Mouse (Mus musculus) limb, embryonic 12.5 days (tissue): ENCODE results near the gene Pim3. TPM values are rescaled to one million over a fixed set of nuclear protein-coding genes. Genes with fewer than 3 reads are reported as not detected.
"Not testable (repeated sequence)": the region's sequence is repeated elsewhere in the genome, so short reads cannot be mapped to it uniquely, and the experiment has no call there.

Experiments used
- ATAC-seq: fragments of 200-750 bp; cut with Nextera tagmentation; 2 replicates; pipeline ENCODE4 v1.8.0; 2017; ENCODE audit warnings: low read depth, moderate TSS enrichment; ENCODE audit not compliant: insufficient number of reproducible peaks, insufficient read depth, low FRiP score, low TSS enrichment
- H3K27ac ChIP-seq: fragments of 300-500 bp; sonication (generic); 2 replicates; pipeline ENCODE4 v1.5.1; 2016; ENCODE audit warnings: mild to moderate bottlenecking, moderate library complexity
- H3K27me3 ChIP-seq: fragments of 300-500 bp; sonication (generic); 2 replicates; pipeline ENCODE4 v1.6.1; 2016; ENCODE audit warnings: mild to moderate bottlenecking, moderate library complexity
- H3K36me3 ChIP-seq: fragments of 300-500 bp; sonication (generic); 2 replicates; pipeline ENCODE4 v1.6.1; 2016; ENCODE audit warnings: mild to moderate bottlenecking, moderate library complexity
- H3K4me1 ChIP-seq: fragments of 300-500 bp; sonication (generic); replicated peaks from 2 replicates; pipeline ENCODE4 v1.6.1; 2016
- H3K4me2 ChIP-seq: fragments of 300-500 bp; sonication (generic); 2 replicates; pipeline ENCODE4 v1.6.1; 2016; ENCODE audit warnings: mild to moderate bottlenecking, moderate library complexity
- H3K4me3 ChIP-seq: fragments of 300-500 bp; sonication (generic); replicated peaks from 2 replicates; pipeline ENCODE4 v1.5.1; 2016; ENCODE audit warnings: mild to moderate bottlenecking
- H3K9ac ChIP-seq: fragments of 300-500 bp; sonication (generic); replicated peaks from 2 replicates; pipeline ENCODE4 v1.6.1; 2016; ENCODE audit warnings: mild to moderate bottlenecking, moderate library complexity
- H3K9me3 ChIP-seq: fragments of 300-500 bp; sonication (generic); 2 replicates; pipeline ENCODE4 v1.6.1; 2016; ENCODE audit warnings: mild to moderate bottlenecking, moderate library complexity
- WGBS: fragments of 180-500 bp; shearing (Covaris S2); methylation state at CpG from one replicate; pipeline ENCODE4 v1.1.7; 2016; 5-methylcytosine and 5-hydroxymethylcytosine counted together
- polyA plus RNA-seq: library from polyadenylated mRNA; unstranded; fragments of >200 nt; fragmentation: Nextera tagmentation; extraction: Ambion mirVana; gene quantifications from 2 replicates; pipeline ENCODE4 v1.2.1, GENCODE M21; 2016

Gene Pim3
- 53.9 and 55.3 TPM in 2 replicates for polyA plus RNA-seq

- H3K9ac ChIP-seq, result peak within 1 kb of the TSS; percentile 90
- ATAC-seq, result peak; percentile 83
- under 1% methylated on average over 104 of the region's 107 CpGs for WGBS
- peaks cover 30% of the 10 kb centered on the region for H3K36me3 ChIP-seq
- H3K27ac ChIP-seq, result peak within 1 kb of the TSS; percentile 95
- H3K4me1 ChIP-seq, result peaks cover 44% of the 10 kb centered on the region
- peak within 1 kb of the TSS; percentile 90 for H3K4me3 ChIP-seq
- peak within 1 kb of the TSS; percentile 98 for H3K4me2 ChIP-seq
- H3K27me3 ChIP-seq, result no peaks in the 10 kb centered on the region
- H3K9me3 ChIP-seq, result no peaks in the 10 kb centered on the region
Measured at GRCm38 (mm10) chr15:88861772-88862622, at the start of gene Pim3. Gene Pim3 (plus strand): TSS chr15:88862186.

DNA sequence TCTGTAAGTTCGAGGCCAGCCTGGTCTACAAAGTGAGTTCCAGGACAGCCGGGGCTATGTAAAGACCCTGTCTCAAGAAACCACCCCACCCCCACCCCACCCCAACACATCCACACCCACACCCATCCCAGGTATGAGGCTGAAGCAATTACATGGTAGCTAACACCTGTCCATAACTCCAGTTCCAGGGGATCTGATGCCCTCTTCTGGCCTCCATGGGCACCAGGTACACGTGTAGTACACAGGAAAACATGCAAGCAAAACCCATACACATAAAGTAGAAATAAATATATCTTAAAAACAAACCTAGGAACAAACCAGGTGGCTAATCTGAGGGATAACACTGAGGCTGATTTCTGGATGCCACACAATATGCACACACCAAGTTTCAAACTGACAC, 48.7 kb upstream of the Pim3 start:
- WGBS, result 86% methylated on average over 3 of the region's 3 CpGs
- H3K27me3 ChIP-seq, result no peaks in the 10 kb centered on the region
- H3K9me3 ChIP-seq, result no peaks in the 10 kb centered on the region
- H3K36me3 ChIP-seq, result peaks cover 76% of the 10 kb centered on the region
- ATAC-seq, result no peak
- no peak overlapping the region for H3K4me2 ChIP-seq
- H3K9ac ChIP-seq, result no peak overlapping the region
- H3K27ac ChIP-seq, result no peak overlapping the region
- no peak overlapping the region for H3K4me3 ChIP-seq
- peaks cover 2% of the 10 kb centered on the region; the same call in 1 of the 2 replicates for H3K4me1 ChIP-seq

DNA sequence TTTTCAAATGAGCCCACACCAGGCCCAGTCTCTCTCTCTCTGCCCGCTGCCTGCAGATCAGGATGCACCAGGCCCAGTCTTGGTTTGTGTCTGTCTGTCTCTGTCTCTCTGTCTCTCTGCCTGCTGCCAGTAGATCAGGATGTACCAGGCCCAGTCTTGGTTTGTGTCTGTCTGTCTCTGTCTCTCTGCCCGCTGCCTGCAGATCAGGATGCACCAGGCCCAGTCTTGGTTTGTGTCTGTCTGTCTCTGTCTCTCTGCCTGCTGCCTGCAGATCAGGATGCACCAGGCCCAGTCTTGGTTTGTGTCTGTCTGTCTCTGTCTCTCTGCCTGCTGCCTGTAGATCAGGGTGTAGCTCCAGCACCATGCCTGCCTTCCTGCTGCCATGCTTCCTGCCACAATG, 48.1 kb upstream of the Pim3 start:
- not testable (repeated sequence) for ATAC-seq, H3K4me2 ChIP-seq, H3K27me3 ChIP-seq, H3K4me1 ChIP-seq, H3K27ac ChIP-seq, H3K9ac ChIP-seq, H3K9me3 ChIP-seq, H3K4me3 ChIP-seq
- 97% methylated on average over 2 of the region's 2 CpGs for WGBS
- peaks cover 70% of the 10 kb centered on the region for H3K36me3 ChIP-seq

DNA sequence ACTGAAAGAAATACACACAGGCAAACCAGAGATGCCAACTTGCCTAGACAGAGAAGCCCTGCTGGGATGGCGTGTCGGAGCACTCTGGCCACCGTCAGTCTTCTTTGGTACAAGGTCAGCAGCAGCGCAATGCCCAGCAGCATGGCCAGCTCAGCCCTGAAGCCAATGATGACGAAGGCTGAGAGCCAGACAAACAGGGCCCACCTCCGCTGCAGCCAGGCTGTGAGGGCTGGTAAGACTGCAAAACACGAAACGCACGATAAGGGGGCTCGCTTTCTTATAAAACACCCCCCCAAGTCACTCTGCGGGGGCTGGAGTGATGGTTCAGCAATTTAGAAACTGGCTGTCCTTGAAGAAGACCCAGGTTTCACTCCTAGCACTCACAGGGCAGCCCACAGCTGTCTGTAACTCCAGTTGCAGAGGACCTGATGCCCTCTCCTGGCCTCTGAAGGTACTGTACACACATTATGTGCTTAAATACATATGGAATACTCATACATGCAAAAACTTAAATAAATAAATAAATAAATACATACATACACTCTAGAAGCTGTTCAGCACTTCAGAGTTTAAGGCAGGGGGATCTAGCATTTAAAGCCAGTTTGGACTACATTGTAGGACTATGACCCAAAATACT, 47.5 kb upstream of the Pim3 start:
- Histone ChIP-seq H3K4me3 (no peak overlapping the region), H3K27ac (no peak overlapping the region), H3K36me3 (peaks cover 66% of the 10 kb centered on the region), H3K9me3 (no peaks in the 10 kb centered on the region), H3K9ac (no peak overlapping the region), H3K4me1 (peaks cover 4% of the 10 kb centered on the region; the same call in 1 of the 2 replicates), H3K4me2 (no peak overlapping the region), H3K27me3 (no peaks in the 10 kb centered on the region)
- WGBS, result 97% methylated on average over 11 of the region's 11 CpGs
- no peak for ATAC-seq

- peaks cover 8% of the 10 kb centered on the region for H3K4me1 ChIP-seq
- H3K36me3 ChIP-seq, result peaks cover 59% of the 10 kb centered on the region
- no peak overlapping the region for H3K4me3 ChIP-seq
- H3K9me3 ChIP-seq, result no peaks in the 10 kb centered on the region
- H3K9ac ChIP-seq, result no peak overlapping the region
- H3K27me3 ChIP-seq, result no peaks in the 10 kb centered on the region
- H3K4me2 ChIP-seq, result no peak overlapping the region
- H3K27ac ChIP-seq, result no peak overlapping the region
- 91% methylated on average over 6 of the region's 6 CpGs for WGBS
- no peak for ATAC-seq
Measured at GRCm38 (mm10) chr15:88815196-88815700, 46.7 kb upstream of the Pim3 start.

DNA sequence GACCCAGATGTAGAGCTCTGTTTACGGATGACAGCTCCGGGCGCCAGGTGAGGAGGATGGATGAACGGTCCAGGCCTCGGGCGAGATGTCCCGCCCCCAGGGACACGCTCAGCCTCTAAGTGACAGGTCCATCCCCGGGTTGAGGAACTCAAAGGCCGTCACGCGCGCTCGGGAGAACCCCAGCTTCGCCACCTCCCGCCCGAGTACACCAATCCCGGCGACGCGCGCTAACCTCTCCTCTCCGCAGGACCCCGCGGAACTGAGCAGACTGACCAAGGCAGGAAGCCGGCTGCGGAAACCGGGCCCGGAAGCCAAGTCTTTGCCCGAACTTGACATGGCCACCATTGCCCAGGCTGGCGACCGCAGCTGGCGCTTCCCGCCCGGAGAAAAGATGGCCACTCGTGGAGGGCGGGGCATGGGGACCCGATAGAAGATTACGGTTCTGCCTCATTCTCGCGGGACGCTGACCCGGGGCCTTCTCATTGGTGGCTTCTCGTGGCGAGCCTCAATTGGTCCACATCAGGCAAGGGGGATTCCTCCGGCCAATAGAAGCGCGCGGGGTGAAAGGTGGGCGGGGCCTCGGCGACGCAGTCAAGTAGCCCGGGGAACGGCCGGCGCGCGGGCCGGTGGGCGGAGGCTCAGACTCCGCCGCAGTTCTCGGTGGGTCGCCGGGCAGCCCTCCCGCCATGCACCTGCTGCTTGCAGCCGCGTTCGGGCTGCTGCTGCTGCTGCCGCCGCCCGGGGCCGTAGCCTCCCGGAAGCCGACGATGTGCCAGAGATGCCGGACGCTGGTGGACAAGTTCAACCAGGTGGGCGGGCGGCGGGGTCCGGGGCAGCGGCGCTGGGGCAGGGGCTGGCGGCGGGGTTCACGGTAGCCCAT, 42.7 kb upstream of the Pim3 start, which contains the start of the genes Alg12 and Creld2:
Gene Alg12, minus strand, starts transcription at position 293 of the 880 bp plus-strand sequence.
Gene Creld2, plus strand, starts transcription at position 621 of the 880 bp plus-strand sequence.
- Histone ChIP-seq H3K36me3 (peaks cover 51% of the 10 kb centered on the region), H3K4me2 (peak within 1 kb of the TSS; percentile 90), H3K4me1 (peaks cover 19% of the 10 kb centered on the region), H3K27me3 (no peaks in the 10 kb centered on the region), H3K9me3 (no peaks in the 10 kb centered on the region), H3K4me3 (peak within 1 kb of the TSS; percentile 89), H3K9ac (peak within 1 kb of the TSS; percentile 84), H3K27ac (peak within 1 kb of the TSS; percentile 64)
- ATAC-seq, result peak; percentile 99
- WGBS, result under 1% methylated on average over 86 of the region's 88 CpGs

- no peak for ATAC-seq
Measured at GRCm38 (mm10) chr15:88819906-88820303, 42.1 kb upstream of the Pim3 start.

DNA sequence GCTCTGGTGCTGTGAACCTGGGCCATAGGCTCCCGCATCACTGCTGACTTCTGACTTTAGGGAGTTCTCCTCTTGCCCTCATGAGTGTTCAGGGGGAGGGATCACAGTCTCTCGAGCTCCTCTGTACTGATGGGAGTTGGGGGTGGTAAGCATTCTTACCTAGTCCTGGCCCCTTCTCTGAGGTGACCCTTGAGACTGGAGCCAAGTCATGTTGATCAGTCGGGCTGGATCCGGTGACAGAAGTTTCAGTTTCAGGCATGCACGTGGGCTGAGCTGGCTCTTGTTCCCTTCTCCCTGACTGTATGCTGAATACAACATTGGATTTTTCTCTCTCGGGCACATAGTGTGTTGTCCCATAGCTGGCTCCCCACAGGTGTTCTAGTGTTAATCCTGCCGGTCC, 40.6 kb upstream of the Pim3 start:
- H3K4me1 ChIP-seq, result peaks cover 19% of the 10 kb centered on the region
- peaks cover 51% of the 10 kb centered on the region for H3K36me3 ChIP-seq
- H3K9me3 ChIP-seq, result no peaks in the 10 kb centered on the region
- H3K27ac ChIP-seq, result no peak overlapping the region
- 85% methylated on average over 7 of the region's 7 CpGs for WGBS
- no peak overlapping the region for H3K4me2 ChIP-seq
- 0 out of 2 replicates have a peak overlapping the region, but pooled peaks have one; percentile 23 for H3K9ac ChIP-seq
- H3K27me3 ChIP-seq, result no peaks in the 10 kb centered on the region
- no peak for ATAC-seq
- H3K4me3 ChIP-seq, result no peak overlapping the region

More at GRCm38 (mm10) chr15:88819906-88820303, 42.1 kb upstream of the Pim3 start:
- peak overlapping the region; percentile 90 for H3K4me2 ChIP-seq
- H3K27me3 ChIP-seq, result no peaks in the 10 kb centered on the region
- no peaks in the 10 kb centered on the region for H3K9me3 ChIP-seq
- peak overlapping the region; percentile 89 for H3K4me3 ChIP-seq
- H3K9ac ChIP-seq, result peak overlapping the region; percentile 84
- 2% methylated on average over 23 of the region's 23 CpGs for WGBS
- H3K36me3 ChIP-seq, result peaks cover 51% of the 10 kb centered on the region
- H3K27ac ChIP-seq, result no peak overlapping the region
- peaks cover 19% of the 10 kb centered on the region for H3K4me1 ChIP-seq

GRCm38 (mm10) chr15:88822513-88822912, 39.5 kb upstream of the Pim3 start:
- H3K4me2 ChIP-seq, result no peak overlapping the region
- no peak overlapping the region for H3K27ac ChIP-seq
- H3K4me3 ChIP-seq, result no peak overlapping the region
- H3K36me3 ChIP-seq, result peaks cover 56% of the 10 kb centered on the region
- no peaks in the 10 kb centered on the region for H3K9me3 ChIP-seq
- no peak overlapping the region for H3K9ac ChIP-seq
- WGBS, result 96% methylated on average over 7 of the region's 7 CpGs
- no peak for ATAC-seq
- no peaks in the 10 kb centered on the region for H3K27me3 ChIP-seq
- H3K4me1 ChIP-seq, result peaks cover 19% of the 10 kb centered on the region

DNA sequence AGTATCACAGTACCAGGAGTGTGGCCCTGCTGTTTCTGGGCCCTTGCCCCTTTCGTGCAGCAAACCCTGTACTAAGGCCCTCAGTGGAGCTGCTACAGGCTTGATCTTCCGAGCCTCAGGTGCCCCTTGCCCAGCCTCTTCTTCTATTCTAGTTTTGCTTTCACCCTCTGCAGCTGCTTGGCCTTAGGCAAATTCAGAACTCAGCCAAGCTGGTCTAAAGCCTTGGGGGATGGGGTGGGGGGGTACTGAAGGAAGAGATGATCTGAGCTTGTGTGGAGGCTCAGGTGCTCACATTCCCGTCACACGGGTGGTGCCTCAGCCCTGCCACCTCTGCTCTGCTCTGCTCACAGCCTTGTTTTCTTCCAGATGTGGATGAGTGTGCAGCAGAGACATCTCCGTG, 38.6 kb upstream of the Pim3 start:
- Histone ChIP-seq H3K27ac (no peak overlapping the region), H3K9me3 (no peaks in the 10 kb centered on the region), H3K4me1 (peaks cover 16% of the 10 kb centered on the region), H3K9ac (no peak overlapping the region), H3K4me2 (no peak overlapping the region), H3K27me3 (no peaks in the 10 kb centered on the region), H3K36me3 (peaks cover 56% of the 10 kb centered on the region), H3K4me3 (no peak overlapping the region)
- 92% methylated on average over 5 of the region's 5 CpGs for WGBS
- no peak for ATAC-seq
